Mouse (Mus musculus) bone marrow macrophage, adult 2 months (primary cell): ENCODE results near the gene Brd4.

Experiments used
- CTCF ChIP-seq: IDR thresholded peaks from 2 replicates; pipeline ENCODE4 v1.5.1; 2012; ENCODE audit warnings: low read depth, mild to moderate bottlenecking, low read length, moderate library complexity
- POLR2A ChIP-seq: IDR thresholded peaks from 2 replicates; pipeline ENCODE4 v1.6.1; 2012; ENCODE audit warnings: mild to moderate bottlenecking, low read depth, low read length, borderline replicate concordance

DNA sequence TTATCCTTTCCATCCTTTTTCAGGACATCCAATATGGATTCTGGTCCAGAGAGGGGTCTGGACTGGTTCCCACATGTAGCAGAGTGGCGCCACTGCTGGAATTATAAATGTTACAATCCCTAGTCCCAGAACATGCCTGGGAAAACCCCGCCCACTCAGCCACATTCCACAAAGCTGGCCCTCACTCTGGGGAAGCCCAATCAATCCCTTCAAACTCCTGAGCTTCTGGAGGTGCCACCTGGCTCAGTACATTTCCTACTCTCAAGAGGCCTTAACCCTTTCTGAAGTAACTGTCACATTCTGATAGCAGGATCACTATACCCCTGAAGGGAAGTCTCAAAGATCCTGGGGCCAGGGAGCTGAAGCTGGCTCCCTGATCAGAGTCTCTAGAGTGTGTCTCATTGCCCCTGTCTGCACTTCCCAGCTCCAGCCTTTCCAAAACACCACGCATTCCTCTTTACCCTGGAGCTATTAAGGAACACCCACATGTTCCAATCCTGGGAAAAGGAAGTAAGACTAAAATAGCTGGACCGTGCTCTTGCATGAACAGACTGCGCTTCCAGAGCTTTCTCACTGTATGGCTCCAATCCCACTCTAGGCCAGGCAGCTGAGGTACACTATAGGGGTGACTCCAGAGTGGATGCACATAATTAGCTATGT is 76.8 kb downstream of the Brd4 start:
- TF ChIP-seq CTCF (no peak), POLR2A (no peak)
